Mouse (Mus musculus) heart, adult 11 months (tissue): ENCODE measurements at regions not wholly inside any gene's neighbourhood (a gene's known extent, or its start where the extent isn't known, plus 50 kb on each side); places are given as distances from the start of the nearest gene placed in this dataset.
"Not testable (repeated sequence)": the region's sequence is repeated elsewhere in the genome, so short reads cannot be mapped to it uniquely, and the experiment has no call there.

ENCODE experiments used
- DNase-seq: peaks from one replicate; pipeline ENCODE4 v3.0.0; 2022

DNA sequence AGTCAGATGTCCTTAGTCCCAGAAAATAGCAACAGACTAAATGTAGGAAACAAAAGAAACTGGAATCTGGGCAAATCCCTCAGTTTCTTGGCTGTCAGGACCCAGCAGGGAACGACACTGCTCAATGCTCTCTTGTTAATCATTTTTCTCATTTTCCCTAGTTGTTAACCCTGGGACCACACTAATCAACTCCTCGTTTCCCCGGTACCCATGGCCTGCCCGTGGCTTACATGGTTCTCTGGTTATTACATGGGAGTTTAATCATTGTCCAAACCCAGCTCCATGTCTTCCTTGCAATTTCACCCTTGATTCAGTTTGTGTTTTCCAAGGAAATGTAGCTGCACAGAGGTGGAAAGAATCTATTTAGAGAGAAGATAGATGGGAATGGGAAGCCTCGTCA is 580.1 kb upstream of the Klhl29 start:
- no peak for DNase-seq

DNA sequence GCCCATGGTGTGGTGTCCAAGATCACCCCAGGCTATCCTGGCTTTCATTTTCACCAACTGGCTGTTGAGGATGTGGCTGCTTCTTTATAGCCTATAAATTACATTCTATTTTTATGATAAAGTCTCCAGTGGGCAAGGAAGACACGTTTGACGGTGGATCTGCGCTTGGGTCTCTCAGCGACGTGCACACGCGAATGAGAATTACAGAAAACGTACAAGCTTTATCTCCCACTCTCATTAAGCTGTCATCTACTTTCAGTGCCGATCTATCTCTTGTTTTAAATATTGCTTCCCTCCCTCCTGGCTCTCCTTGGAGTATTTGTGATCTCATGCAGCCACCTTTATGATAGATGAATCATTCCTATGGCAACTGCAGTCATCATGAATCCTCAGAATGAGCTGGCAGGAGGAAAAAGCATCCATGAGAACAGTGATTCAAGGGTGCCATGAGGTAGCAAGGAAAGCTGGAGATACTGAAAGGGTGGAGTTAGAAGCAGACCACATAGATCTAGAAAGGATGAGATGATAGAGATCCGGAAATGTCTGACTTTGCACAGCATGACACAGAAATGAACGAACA is 568.0 kb upstream of the Klhl29 start:
- DNase-seq, result no peak

DNA sequence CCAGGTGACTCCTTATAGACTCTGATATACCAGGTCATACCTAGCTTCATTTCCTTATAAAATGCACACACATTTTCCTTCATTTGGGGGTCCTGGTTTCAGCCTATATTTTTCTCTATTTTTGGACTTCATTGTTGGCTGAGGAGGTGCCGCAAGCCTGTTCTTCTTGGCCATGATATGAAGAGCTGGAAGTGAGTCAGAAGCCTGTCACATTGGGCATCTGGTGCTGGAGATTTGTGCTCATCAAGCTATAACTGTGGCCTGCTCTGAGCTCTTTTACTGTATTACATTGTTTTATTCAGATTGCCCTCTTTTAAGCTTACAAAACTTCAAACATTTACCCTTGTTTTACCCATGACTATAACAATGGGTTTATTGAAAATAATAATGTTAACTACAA is 545.8 kb upstream of the Klhl29 start:
- DNase-seq, result no peak

DNA sequence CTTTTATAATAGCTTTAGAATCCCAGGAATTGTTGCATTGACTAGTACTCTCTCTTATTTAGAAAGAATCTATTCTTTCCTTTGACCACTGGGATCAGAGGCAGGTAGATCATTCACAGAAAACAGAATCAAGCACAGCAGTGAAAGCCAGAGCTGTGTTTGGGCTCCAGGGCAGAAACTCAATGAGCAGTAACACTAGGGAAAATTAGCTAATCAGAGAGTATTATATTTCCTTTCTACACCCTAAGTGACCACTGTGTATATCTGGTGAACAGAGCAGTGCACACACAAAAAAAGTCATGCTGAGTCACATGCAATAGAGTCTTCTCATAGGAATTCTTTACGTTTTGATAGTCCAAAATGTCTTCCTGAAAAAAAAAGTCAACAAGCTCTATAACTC is 542.5 kb upstream of the Klhl29 start:
- DNase-seq, result no peak

DNA sequence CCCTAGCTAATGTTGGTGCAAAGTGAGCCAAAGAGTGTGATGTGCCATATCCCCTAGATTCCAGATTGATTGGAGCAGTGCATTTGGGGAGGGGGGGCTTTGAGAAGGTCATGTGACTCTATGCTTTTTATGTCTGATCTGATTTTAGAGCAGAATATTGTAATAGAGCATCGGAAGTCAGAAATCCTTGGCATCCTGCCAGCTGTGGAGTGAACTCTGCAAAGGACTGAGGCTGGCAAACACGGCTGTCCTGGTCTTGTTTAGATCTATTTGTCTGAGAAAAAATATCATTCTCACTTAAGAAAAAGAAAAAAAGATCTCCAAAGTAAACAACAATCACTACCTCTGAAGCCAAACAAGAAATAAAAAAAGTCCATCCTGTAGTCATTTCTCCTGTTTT is 530.8 kb upstream of the Klhl29 start:
- DNase-seq, result no peak

DNA sequence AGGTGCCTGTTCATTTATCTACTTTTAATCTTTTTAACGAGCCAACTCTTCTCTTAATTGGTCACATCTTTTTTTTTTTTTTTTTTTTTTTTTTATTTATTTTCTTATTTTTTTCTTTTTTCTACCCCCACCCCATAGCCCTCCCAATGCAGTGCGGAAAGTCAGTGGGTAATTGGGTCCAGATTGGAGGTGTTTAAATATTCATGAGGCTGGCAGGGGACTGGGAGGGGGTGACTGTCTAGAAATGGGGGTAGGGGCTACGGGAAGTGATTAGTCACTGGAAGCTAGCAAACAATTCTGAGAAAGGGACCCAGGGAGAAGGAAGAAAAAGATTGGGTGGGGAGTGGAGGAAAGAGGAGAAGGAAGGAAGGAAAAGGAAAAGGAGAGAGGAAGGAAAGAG is 516.3 kb upstream of the Klhl29 start:
- not testable (repeated sequence) for DNase-seq

DNA sequence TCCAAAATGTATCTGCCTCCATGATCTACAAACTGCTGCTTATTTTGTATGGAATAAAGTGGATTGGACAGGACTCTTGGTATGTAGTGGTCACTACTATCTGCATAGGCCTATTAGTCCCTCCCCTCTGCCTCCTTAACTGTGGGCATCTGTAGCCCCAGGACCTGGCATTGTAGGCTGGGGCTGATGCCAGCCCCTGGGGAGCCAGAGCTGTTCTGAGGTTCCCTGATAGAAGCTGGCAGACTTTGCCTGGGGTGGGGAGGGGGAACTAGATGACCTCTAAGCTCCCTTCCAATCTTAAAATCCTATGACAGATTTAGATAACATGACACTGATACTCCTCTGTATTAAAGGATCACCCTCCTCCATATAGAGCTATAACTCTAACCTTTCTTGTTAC is 491.2 kb upstream of the Klhl29 start:
- DNase-seq, result no peak

DNA sequence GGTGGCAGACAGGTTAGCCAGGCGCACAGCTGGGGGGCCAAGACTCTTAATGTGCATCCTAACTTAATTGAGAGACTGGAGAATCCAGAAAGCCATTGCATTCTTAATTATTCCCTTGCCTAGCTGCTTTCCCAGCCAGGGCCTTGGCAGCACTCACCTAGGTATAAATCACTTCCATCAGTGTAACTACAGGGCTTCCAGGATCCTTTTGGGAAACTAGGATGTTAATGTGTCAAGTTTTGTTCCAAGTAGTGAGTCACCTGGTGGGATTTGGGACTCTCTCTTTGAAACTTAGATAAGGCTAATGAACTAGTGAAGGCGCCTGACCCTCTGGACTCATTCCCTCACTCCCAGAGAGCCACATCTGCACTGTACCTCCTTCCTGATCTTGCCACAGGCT is 484.3 kb upstream of the Klhl29 start:
- DNase-seq, result no peak

DNA sequence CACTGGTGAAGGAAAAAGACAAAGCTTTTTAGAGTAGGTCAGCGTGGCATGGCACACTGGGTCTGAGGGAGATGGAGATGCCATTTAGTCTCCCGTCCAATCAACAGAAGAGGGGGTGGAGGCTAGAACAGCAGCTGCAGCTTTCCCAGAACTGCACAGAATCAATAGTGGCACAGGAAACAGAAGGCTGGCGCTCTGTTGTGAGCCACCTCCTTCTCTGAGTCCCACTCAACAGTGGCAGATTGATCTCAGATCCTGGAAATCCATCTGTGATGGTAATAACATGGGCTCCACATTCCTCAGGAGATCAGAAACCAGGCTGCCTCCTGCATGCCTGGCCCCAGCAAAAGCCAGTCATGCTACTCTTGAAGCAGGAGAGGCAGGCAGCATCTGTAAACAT is 480.9 kb upstream of the Klhl29 start:
- DNase-seq, result no peak

DNA sequence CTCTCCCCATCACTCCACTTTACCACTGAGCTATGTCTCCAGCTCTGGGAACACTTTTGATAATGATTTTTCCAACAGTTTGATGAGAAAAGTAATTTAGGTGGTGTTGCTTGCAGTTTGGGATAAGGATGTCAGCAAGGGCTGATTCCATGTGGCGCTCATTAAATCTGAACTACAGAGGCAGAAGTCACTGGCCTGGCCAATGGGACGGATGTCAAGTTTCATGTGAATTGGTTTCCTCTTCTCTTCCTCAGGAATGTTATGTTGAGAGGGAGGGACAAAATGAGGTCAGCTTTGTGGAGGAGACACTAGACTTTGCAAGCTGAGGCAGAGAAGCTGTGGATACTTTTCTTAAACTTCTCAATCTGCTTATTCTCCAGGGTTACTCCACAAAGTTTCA is 434.9 kb upstream of the Klhl29 start:
- DNase-seq, result peak; percentile 85

DNA sequence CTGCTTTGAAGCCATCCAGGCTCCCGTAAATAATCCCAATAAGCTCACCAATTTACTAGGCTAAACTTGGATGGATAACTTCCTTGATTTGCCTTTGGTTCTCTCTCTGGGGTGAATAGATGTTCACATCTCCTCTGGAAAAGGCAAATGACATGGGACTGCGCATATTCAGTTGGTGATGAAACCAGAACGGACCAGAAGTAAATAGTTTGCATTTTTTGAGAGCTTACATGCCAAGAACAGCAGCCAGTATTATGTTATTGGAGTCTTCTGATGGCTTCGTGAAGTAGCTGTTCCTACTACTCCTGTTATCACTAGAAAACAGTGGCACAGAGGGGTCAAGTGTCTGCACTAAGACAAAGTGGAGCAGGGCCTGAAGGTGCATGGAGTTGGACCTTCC is 434.5 kb upstream of the Klhl29 start:
- DNase-seq, result no peak

DNA sequence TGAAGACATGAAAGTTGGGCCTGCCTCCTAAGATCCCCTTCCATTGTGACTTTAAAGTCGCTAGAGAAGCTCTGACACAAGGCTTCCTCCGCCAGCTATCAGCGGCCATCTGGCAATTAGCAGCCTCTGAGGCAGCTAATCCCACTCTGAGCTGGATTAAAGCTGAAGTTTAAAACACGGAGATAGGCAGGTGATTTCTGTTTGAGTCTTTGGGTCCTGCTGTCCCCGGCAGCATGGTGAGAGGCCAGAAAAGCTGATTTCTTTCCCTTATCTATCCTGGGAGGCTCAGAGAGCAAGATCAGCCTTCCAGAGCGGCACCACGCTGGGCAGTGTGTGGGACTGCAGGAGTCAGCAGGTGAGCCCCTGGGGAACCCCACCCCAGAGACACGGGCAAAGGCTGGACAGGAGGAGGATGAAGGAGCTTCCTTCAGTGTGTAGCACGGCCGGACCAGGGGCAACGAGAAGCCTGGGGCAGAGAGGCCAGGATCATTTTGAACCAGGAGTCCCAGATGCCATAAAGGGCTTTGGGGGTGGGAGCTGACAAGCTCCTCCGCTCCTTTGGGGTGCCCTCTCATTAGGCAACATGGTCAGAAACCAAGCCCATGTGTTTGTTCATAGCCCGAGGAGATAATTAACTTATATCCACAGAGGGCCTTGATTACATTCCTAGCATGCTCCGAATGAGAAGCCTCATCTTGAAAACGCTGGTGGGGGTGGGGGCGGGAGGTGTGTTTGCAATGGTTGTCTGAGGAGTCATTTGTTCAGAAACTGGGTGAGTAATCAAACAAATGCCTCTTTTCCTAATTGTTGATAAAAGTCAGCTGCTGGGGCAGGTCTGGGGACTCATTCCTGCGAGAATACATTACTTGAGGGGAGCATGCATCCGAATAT is 432.8 kb upstream of the Klhl29 start:
- no peak for DNase-seq

DNA sequence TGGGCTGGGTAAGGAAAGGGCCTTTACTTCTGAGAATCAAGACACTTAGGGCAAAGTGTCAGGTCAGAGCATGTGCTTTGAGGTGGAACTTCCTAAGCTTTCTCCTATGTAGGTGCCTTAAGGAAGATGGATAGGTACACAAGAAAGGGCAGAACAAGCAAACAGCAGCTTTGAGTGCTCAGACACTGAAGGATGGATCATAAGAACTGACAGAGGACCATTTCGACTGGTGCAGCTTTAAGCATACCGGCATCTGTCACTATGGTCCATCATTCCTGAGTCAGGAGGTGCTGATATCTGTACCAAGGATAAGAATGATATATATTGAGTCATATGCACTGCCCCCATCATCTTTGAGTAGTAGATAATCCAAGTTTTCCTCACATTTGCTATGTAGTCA is 430.2 kb upstream of the Klhl29 start:
- peak; percentile 64 for DNase-seq

DNA sequence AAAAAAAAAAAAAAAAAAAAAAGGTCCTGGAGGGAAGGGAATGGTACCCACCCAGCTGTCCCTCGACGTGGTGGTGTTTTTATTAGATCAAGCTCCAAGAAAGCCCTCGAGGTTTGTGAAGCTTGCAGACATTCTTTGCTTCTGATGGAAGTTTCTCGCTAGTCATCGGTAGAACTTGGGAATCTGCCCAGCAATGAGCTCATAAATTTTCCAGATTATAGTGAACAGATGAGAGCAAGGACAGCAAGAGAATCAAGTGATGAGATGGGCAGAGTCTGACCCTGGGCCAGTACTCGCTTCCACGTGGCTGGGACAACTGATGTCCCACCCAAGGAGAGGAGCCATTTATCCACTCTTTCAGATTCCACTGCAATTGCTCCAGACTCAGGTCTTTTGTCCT is 417.6 kb upstream of the Klhl29 start:
- peak; percentile 96 for DNase-seq

DNA sequence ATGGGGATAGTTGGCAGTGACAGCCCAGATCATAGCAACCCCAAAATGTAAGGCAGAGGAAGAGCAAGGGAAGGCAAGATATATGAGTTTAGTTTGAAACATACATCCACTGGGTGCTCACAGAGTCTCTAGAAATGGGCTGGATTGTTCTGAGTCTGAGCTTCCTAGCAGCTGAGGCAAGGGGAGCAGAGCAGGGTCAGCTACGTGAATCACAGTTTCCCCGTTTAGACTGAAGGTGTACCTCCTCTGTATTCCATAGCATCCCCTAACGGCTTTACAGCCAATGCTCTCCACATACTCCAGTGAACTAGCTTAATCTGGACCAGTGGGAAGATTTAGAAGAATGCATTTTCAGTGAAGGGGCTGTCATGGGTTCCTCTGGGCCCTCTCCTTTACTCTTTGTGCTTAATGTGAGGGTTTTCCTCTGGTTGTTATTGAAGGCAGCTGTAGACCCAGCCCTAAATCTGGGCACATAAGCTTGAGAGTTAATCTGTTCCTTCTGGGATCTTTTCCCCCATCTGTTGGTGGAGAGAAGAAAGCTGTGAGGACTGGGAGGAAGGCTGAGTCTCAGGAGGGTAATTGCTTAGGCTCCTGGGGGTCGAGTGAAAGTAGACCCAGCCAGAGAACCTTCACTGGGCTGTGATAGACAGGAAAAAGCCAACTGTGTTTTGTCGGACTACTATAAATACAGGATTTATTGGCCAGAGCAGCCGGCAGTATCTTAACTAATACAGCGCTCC is 411.8 kb upstream of the Klhl29 start:
- peak; percentile 62 for DNase-seq

DNA sequence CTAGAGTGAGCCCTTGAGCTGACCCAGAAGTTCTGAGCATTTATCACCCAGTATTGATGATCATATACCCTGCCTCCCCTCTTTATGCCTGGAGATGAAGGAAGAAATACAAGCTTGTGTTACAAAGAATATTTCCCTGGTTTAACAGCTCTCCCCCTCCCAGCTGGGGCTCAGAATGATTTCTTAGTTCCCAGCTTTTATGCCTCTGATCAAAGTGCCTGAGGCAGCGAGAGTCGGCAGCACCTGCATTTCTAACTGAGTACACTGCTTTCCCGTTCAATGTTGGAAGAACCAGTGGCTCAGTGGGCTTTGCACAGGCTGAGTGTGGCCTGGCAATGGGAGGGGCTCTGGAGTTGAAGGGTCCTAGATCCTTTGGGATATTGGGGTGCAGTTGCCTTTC is 405.8 kb upstream of the Klhl29 start:
- peak; percentile 7 for DNase-seq

DNA sequence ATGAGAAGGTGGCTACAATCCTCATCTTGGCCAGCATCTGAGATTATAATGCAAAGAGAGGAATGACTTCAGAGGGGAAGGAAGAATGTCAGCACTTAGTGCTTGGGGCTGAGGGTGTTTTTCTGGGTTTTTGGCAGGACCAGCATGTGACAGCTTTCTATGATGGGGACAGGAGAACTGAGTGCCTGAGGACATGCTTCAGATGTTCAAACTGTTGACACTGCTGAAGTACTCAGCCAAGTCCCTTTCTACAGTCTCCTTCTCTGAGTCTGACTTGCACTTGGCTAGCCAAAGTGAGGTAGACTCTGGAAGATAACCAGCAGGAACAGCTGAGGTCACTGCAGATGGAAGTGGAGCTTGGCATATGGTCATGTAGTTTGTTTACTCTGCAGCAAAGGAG is 402.1 kb upstream of the Klhl29 start:
- DNase-seq, result peak; percentile 93

DNA sequence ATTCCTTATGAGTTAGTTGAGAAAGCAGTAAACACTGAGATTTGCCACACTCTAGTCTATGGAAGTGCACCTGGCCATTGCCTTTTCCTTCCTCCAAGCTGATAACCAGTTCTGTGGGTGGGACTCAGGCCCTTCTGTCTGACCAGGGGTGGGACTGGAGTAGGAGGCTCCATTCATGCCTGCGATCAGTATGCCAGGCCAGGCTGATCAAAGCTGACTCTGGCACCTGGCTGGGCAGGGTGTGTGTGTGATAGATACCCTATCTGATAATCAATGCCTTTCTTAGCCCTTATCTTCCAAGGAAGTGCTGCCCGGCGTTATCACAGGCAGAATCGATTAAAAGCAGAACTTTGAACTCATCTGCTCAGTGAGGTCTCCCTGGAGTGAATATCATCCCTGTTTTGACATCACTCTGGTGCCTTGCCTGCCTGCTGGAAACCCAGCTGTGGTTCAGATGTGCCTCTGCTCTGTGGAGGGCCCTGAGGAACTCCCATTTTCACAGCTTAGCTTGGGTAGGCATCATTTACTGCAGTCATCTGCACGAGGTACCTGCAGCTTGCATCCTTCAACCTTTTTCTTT is 396.0 kb upstream of the Klhl29 start:
- DNase-seq, result peak; percentile 64

DNA sequence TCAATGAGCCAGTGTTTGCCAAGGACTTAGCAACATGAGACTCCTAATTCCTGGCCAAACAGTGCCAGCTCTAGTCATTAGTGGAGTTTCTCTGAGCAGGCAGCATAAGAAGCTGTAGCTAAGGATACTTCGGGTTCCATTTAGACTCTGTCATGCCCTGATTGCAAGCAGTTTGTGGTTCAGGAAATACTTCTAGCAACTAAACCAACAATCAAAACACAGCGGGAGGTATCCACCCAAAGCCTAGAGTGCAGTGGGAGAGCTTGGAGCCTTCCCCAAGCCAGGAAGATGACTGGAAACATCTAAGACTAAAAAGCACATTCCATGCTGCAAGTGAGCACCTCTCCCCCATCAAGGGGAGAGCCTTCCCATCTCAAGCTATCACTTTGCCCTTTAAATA is 395.0 kb upstream of the Klhl29 start:
- peak; percentile 67 for DNase-seq

DNA sequence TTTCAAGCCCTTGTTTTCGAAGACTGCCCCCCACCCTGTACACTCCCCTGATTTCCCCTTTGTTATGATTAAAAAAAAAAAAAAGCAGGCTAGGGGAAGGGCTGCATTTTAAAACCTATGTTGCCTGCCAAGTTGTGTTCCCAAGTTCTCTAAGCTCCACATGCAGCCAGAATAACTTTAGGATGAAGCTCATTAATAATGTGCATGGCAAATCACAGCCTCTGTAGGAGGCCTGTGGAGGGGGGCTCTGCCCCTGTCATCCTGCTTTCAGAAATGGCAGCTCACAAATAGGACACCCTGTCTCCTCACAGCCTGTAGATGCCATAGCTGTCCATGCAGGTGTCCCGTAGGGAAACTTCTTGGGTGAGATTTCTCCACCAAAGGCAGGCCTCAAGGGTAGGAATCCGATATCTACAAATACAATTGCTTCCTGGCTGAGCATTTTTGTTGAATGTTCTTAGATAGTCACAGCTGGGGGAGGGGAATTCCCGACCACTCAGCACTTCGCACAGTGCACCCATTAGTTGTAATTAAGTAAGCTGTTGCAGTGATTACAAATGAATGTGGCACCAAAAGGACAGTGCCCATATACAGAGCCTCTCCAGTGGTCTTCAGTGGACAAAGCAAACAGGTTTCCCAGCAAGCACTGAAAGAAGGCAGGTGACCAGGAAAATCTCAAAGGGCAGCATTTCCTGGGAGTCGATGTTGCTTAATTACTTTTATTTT is 389.1 kb upstream of the Klhl29 start:
- peak; percentile 33 for DNase-seq

DNA sequence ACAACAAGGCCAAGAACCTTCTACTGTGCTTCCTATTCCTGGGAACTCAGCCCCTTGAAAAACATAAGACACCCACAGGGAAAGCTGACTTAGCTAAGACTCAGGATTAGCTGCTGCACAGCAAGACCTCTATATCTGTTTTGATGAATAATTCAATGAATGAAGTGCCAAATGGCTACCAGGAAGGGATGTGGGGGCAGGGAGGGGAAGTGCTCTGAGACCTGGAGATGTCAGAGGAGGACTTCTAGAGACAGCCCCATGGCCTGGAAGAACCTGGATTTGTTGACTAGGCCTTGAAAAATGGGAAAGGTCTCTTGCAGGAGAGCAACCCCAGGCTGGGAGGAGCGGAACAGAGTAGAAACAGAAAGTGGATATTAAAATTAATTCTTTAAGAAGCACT is 388.5 kb upstream of the Klhl29 start:
- peak; percentile 40 for DNase-seq

DNA sequence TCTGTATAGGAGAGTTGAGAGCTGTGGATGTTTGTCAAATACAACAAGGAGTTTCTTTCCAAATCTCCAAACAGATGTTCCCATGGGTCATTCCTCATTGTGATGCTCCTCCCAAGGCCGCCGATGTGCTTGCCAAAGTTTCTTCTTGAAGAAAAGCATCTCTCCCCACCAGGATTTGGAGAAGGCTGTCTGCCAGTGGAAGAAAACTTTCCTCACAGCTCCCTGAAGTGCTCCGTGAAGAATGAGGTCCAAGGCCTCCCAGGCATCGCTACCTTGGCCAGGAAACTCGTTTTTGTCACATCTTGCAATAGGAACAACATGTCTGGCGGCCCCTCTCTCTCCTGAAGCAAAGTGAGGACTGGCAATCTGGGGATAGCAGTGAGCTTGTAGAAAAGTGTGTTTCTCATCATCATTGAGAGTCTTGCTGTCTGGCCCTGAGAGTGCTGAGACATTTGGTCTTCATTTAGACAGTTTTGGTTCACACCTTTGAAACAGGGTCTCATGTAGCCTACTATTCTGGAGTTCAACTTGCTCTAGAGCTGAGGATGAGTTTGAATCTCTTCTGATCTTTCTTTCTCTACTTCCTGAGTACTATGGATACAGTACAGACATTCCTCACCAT is 386.9 kb upstream of the Klhl29 start:
- DNase-seq, result peak; percentile 95

DNA sequence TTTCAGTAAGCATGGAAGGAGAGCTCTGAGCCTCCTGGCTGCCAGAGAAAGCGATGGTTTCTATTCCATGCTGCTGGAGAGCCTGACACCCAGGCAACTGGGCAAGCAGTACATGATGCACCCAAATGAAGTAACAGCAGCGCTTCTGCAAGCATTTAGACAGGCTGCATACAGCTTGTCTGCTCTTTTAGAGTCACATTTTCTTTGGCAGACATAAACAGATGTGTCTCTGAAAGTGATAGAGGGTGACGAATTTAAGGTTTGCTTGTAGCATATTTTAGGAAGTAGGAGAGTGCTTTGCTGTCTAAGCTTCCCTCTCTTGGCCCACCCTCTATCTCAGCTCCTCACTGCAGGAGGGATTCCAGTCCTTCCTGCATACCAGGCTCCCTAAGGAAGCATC is 384.0 kb upstream of the Klhl29 start:
- DNase-seq, result no peak
